Mouse (Mus musculus) lung, adult 2 months (tissue): ENCODE data around the gene Slit3. TPM values are rescaled to one million over a fixed set of nuclear protein-coding genes. Genes with fewer than 3 reads are reported as not detected.

Source experiments
- DNase-seq: peaks from one replicate; pipeline ENCODE4 v3.0.0; 2022
- H3K4me1 ChIP-seq: fragments of 200-500 bp; 2 replicates; pipeline ENCODE4 v1.6.1; 2011; ENCODE audit warnings: low read length; ENCODE audit not compliant: control insufficient read depth, insufficient read depth
- H3K4me3 ChIP-seq: fragments of 200-500 bp; replicated peaks from 2 replicates; pipeline ENCODE3; 2011; ENCODE audit warnings: low read depth, mild to moderate bottlenecking, control low read depth, low read length; ENCODE audit errors: extremely low read depth
- CTCF ChIP-seq: fragments of 200-500 bp; IDR thresholded peaks from 2 replicates; pipeline ENCODE4 v1.5.1; 2011; ENCODE audit warnings: mild to moderate bottlenecking, low read length, control low read depth; ENCODE audit not compliant: insufficient read depth
- POLR2A ChIP-seq: fragments of 200-500 bp; IDR thresholded peaks from 2 replicates; pipeline ENCODE4 v1.6.1; 2011; ENCODE audit warnings: low read depth, mild to moderate bottlenecking, control low read depth, low read length, borderline replicate concordance; ENCODE audit errors: extremely low read depth
- WGBS: fragments of 180-500 bp; shearing (Covaris S2); methylation state at CpG from one replicate; pipeline ENCODE4 v1.1.7; 2018; 5-methylcytosine and 5-hydroxymethylcytosine counted together
- polyA plus RNA-seq: library from polyadenylated mRNA; depleted of rRNA; stranded (reverse); fragments of >200 nt; gene quantifications from 2 replicates; pipeline ENCODE4 v1.2.3, GENCODE M21; 2012

The Slit3 gene
- polyA plus RNA-seq, 1 experiment = 69.7 TPM

- no peak for DNase-seq
- TF ChIP-seq POLR2A (no peak), CTCF (no peak)
- no peaks in the 10 kb centered on the region for H3K4me1 ChIP-seq
- no peak overlapping the region for H3K4me3 ChIP-seq
- 83% methylated on average over 14 of the region's 14 CpGs for WGBS
Observed at GRCm38 (mm10) chr11:35593146-35594034, 472.4 kb downstream of the Slit3 start.

- no peak for DNase-seq
- Histone ChIP-seq H3K4me3 (no peak overlapping the region), H3K4me1 (no peaks in the 10 kb centered on the region)
- TF ChIP-seq CTCF (no peak), POLR2A (no peak)
Observed at GRCm38 (mm10) chr11:35596064-35596463, 475.0 kb downstream of the Slit3 start.

GRCm38 (mm10) chr11:35597882-35598281 is 476.9 kb downstream of the Slit3 start:
- WGBS = 98% methylated on average over 6 of the region's 6 CpGs
- Histone ChIP-seq H3K4me3 (no peak overlapping the region), H3K4me1 (no peaks in the 10 kb centered on the region)
- DNase-seq = no peak
- TF ChIP-seq POLR2A (no peak), CTCF (no peak)

- H3K4me3 ChIP-seq = no peak overlapping the region
- no peaks in the 10 kb centered on the region for H3K4me1 ChIP-seq
- DNase-seq = no peak
- TF ChIP-seq CTCF = no peak
- TF ChIP-seq POLR2A = no peak
- 77% methylated on average over 7 of the region's 7 CpGs for WGBS
Observed at GRCm38 (mm10) chr11:35598732-35599131, 477.7 kb downstream of the Slit3 start.

GRCm38 (mm10) chr11:35601652-35602240 is 480.7 kb downstream of the Slit3 start:
- TF ChIP-seq CTCF (no peak), POLR2A (no peak)
- Histone ChIP-seq H3K4me1 (no peaks in the 10 kb centered on the region), H3K4me3 (no peak overlapping the region)
- no peak for DNase-seq
- 62% methylated on average over 10 of the region's 10 CpGs for WGBS

GRCm38 (mm10) chr11:35602586-35602985 is 481.6 kb downstream of the Slit3 start:
- Histone ChIP-seq H3K4me3 (no peak overlapping the region), H3K4me1 (no peaks in the 10 kb centered on the region)
- no peak for DNase-seq
- WGBS = 53% methylated on average over 10 of the region's 10 CpGs
- no peak for TF ChIP-seq CTCF
- TF ChIP-seq POLR2A = no peak

- no peak for TF ChIP-seq CTCF
- no peak for TF ChIP-seq POLR2A
- Histone ChIP-seq H3K4me1 (no peaks in the 10 kb centered on the region), H3K4me3 (no peak overlapping the region)
- DNase-seq = no peak
- WGBS = 86% methylated on average over 6 of the region's 6 CpGs
Observed at GRCm38 (mm10) chr11:35603946-35604345, 482.9 kb downstream of the Slit3 start.

GRCm38 (mm10) chr11:35604848-35605790 is 484.1 kb downstream of the Slit3 start:
- no peaks in the 10 kb centered on the region for H3K4me1 ChIP-seq
- no peak overlapping the region for H3K4me3 ChIP-seq
- no peak for DNase-seq
- 71% methylated on average over 18 of the region's 18 CpGs for WGBS
- no peak for TF ChIP-seq CTCF
- TF ChIP-seq POLR2A = no peak

- 83% methylated on average over 4 of the region's 4 CpGs for WGBS
- TF ChIP-seq CTCF = no peak
- no peak for TF ChIP-seq POLR2A
- H3K4me3 ChIP-seq = no peak overlapping the region
- no peak for DNase-seq
- no peaks in the 10 kb centered on the region for H3K4me1 ChIP-seq
Observed at GRCm38 (mm10) chr11:35607191-35607590, 486.2 kb downstream of the Slit3 start.
